Mouse (Mus musculus) heart, embryonic 10.5 days (tissue): ENCODE data around the gene H2-M5. TPM values are rescaled to one million over a fixed set of nuclear protein-coding genes. Genes with fewer than 3 reads are reported as not detected.
"Not testable (repeated sequence)": the region's sequence is repeated elsewhere in the genome, so short reads cannot be mapped to it uniquely, and the experiment has no call there.

Source experiments
- DNase-seq: peaks from one replicate; pipeline ENCODE4 v3.0.0-alpha.2; 2017; ENCODE audit warnings: low spot score
- H3K27ac ChIP-seq: fragments of 300-500 bp; sonication (generic); 2 replicates; pipeline ENCODE4 v1.5.1; 2016; ENCODE audit warnings: mild to moderate bottlenecking
- H3K27me3 ChIP-seq: fragments of 300-500 bp; sonication (generic); 2 replicates; pipeline ENCODE4 v1.6.1; 2016; ENCODE audit warnings: mild to moderate bottlenecking; ENCODE audit not compliant: poor library complexity, insufficient read depth, severe bottlenecking
- H3K36me3 ChIP-seq: fragments of 300-500 bp; sonication (generic); 2 replicates; pipeline ENCODE4 v1.6.1; 2016; ENCODE audit warnings: mild to moderate bottlenecking, moderate library complexity
- H3K4me1 ChIP-seq: fragments of 300-500 bp; sonication (generic); 2 replicates; pipeline ENCODE4 v1.6.1; 2016; ENCODE audit warnings: mild to moderate bottlenecking
- H3K4me3 ChIP-seq: fragments of 300-500 bp; sonication (generic); 2 replicates; pipeline ENCODE4 v1.5.1; 2016; ENCODE audit warnings: mild to moderate bottlenecking, moderate library complexity
- H3K9me3 ChIP-seq: fragments of 300-500 bp; sonication (generic); 2 replicates; pipeline ENCODE4 v1.6.1; 2016; ENCODE audit warnings: mild to moderate bottlenecking, moderate library complexity
- WGBS: fragments of 180-500 bp; shearing (Covaris S2); methylation state at CpG from one replicate; pipeline ENCODE4 v1.1.7; 2016; 5-methylcytosine and 5-hydroxymethylcytosine counted together
- polyA plus RNA-seq: library from polyadenylated mRNA; unstranded; fragments of >200 nt; fragmentation: Nextera tagmentation; extraction: Ambion mirVana; gene quantifications from 2 replicates; pipeline ENCODE4 v1.2.1, GENCODE M21; 2016

Gene H2-M5
- 0.27 and 0.39 TPM in 2 replicates for polyA plus RNA-seq

- peak within 1 kb of the TSS; percentile 54 for H3K4me3 ChIP-seq
- H3K9me3 ChIP-seq, result no peaks in the 10 kb centered on the region
- peaks cover 5% of the 10 kb centered on the region; the same call in 1 of the 2 replicates for H3K4me1 ChIP-seq
- no peak within 1 kb of the TSS for H3K27ac ChIP-seq
- peaks cover 40% of the 10 kb centered on the region for H3K27me3 ChIP-seq
- WGBS, result 21% methylated on average over 5 of the region's 5 CpGs
- no peaks in the 10 kb centered on the region for H3K36me3 ChIP-seq
- DNase-seq, result no peak
Observed at GRCm38 (mm10) chr17:36989437-36989836, at the start of gene H2-M5. Gene H2-M5, minus strand, starts transcription at chr17:36989537.

- 74% methylated on average over 8 of the region's 8 CpGs for WGBS
- Histone ChIP-seq H3K27me3 (no peaks in the 10 kb centered on the region), H3K36me3 (no peaks in the 10 kb centered on the region)
Observed at GRCm38 (mm10) chr17:37029162-37029561, 39.8 kb upstream of the H2-M5 start.

GRCm38 (mm10) chr17:37028683-37029120, 39.4 kb upstream of the H2-M5 start:
- under 1% methylated on average over 14 of the region's 14 CpGs for WGBS
- Histone ChIP-seq H3K36me3 (no peaks in the 10 kb centered on the region), H3K4me1 (no peaks in the 10 kb centered on the region), H3K4me3 (peak overlapping the region; percentile 57), H3K27ac (peak overlapping the region; percentile 90), H3K9me3 (no peaks in the 10 kb centered on the region), H3K27me3 (no peaks in the 10 kb centered on the region)
- peak; percentile 98 for DNase-seq

More at GRCm38 (mm10) chr17:37029162-37029561, 39.8 kb upstream of the H2-M5 start:
- no peaks in the 10 kb centered on the region for H3K4me1 ChIP-seq
- H3K27ac ChIP-seq, result peak overlapping the region; percentile 90
- DNase-seq, result no peak
- H3K9me3 ChIP-seq, result no peaks in the 10 kb centered on the region
- H3K4me3 ChIP-seq, result peak overlapping the region; percentile 57

- 5% methylated on average over 10 of the region's 10 CpGs for WGBS
Observed at GRCm38 (mm10) chr17:37028212-37028611, 38.9 kb upstream of the H2-M5 start.

GRCm38 (mm10) chr17:37027486-37027885, 38.1 kb upstream of the H2-M5 start:
- Histone ChIP-seq H3K36me3 (no peaks in the 10 kb centered on the region), H3K27ac (peak overlapping the region; percentile 90), H3K4me3 (no peak overlapping the region), H3K4me1 (no peaks in the 10 kb centered on the region), H3K9me3 (no peaks in the 10 kb centered on the region), H3K27me3 (no peaks in the 10 kb centered on the region)
- no peak for DNase-seq
- 95% methylated on average over 4 of the region's 4 CpGs for WGBS

More at GRCm38 (mm10) chr17:37028212-37028611, 38.9 kb upstream of the H2-M5 start:
- no peaks in the 10 kb centered on the region for H3K9me3 ChIP-seq
- H3K27ac ChIP-seq, result peak overlapping the region; percentile 90
- no peak for DNase-seq
- no peaks in the 10 kb centered on the region for H3K4me1 ChIP-seq
- peak overlapping the region; percentile 57 for H3K4me3 ChIP-seq
- no peaks in the 10 kb centered on the region for H3K36me3 ChIP-seq
- H3K27me3 ChIP-seq, result no peaks in the 10 kb centered on the region

- WGBS, result 98% methylated on average over 2 of the region's 2 CpGs
- DNase-seq, result no peak
- H3K27me3 ChIP-seq, result no peaks in the 10 kb centered on the region
- no peak overlapping the region for H3K27ac ChIP-seq
- no peak overlapping the region for H3K4me3 ChIP-seq
- H3K36me3 ChIP-seq, result no peaks in the 10 kb centered on the region
- no peaks in the 10 kb centered on the region for H3K4me1 ChIP-seq
- H3K9me3 ChIP-seq, result no peaks in the 10 kb centered on the region
Observed at GRCm38 (mm10) chr17:37026425-37026824, 37.1 kb upstream of the H2-M5 start.

- Histone ChIP-seq H3K27me3 (no peaks in the 10 kb centered on the region), H3K9me3 (no peaks in the 10 kb centered on the region), H3K27ac (no peak within 1 kb of the TSS), H3K4me1 (no peaks in the 10 kb centered on the region), H3K4me3 (no peak within 1 kb of the TSS), H3K36me3 (no peaks in the 10 kb centered on the region)
- DNase-seq, result no peak
- WGBS, result 70% methylated on average over 9 of the region's 9 CpGs
Observed at GRCm38 (mm10) chr17:37022628-37023576, 33.6 kb upstream of the H2-M5 start, which contains the start of gene Mog. Gene Mog, minus strand, starts transcription at chr17:37023398.

- not testable (repeated sequence) for H3K27me3 ChIP-seq, H3K9me3 ChIP-seq, H3K36me3 ChIP-seq, DNase-seq, H3K4me1 ChIP-seq, H3K27ac ChIP-seq, H3K4me3 ChIP-seq
- WGBS, result 97% methylated on average over 5 of the region's 5 CpGs
Observed at GRCm38 (mm10) chr17:37019242-37019641, 29.9 kb upstream of the H2-M5 start.

- Histone ChIP-seq H3K4me3 (no peak overlapping the region), H3K9me3 (no peaks in the 10 kb centered on the region), H3K4me1 (no peaks in the 10 kb centered on the region), H3K36me3 (no peaks in the 10 kb centered on the region), H3K27ac (no peak overlapping the region), H3K27me3 (no peaks in the 10 kb centered on the region)
- no peak for DNase-seq
- 80% methylated on average over 3 of the region's 3 CpGs for WGBS
Observed at GRCm38 (mm10) chr17:37018328-37018727, 29.0 kb upstream of the H2-M5 start.

- Histone ChIP-seq H3K27me3 (no peaks in the 10 kb centered on the region), H3K4me3 (no peak overlapping the region), H3K27ac (no peak overlapping the region), H3K9me3 (no peaks in the 10 kb centered on the region), H3K4me1 (no peaks in the 10 kb centered on the region), H3K36me3 (peaks cover 3% of the 10 kb centered on the region; the same call in 1 of the 2 replicates)
- no peak for DNase-seq
Observed at GRCm38 (mm10) chr17:37016333-37016732, 27.0 kb upstream of the H2-M5 start.

- no peak for DNase-seq
- H3K4me3 ChIP-seq, result no peak overlapping the region
- H3K36me3 ChIP-seq, result peaks cover 43% of the 10 kb centered on the region
- 44% methylated on average over 5 of the region's 5 CpGs for WGBS
- H3K9me3 ChIP-seq, result no peaks in the 10 kb centered on the region
- H3K27ac ChIP-seq, result no peak overlapping the region
- no peaks in the 10 kb centered on the region for H3K27me3 ChIP-seq
- no peaks in the 10 kb centered on the region for H3K4me1 ChIP-seq
Observed at GRCm38 (mm10) chr17:37012141-37012540, 22.8 kb upstream of the H2-M5 start.

- WGBS, result 70% methylated on average over 3 of the region's 3 CpGs
- H3K9me3 ChIP-seq, result no peaks in the 10 kb centered on the region
- no peaks in the 10 kb centered on the region for H3K27me3 ChIP-seq
- no peak overlapping the region for H3K4me3 ChIP-seq
- DNase-seq, result no peak
- peaks cover 46% of the 10 kb centered on the region for H3K36me3 ChIP-seq
- H3K4me1 ChIP-seq, result no peaks in the 10 kb centered on the region
- no peak overlapping the region for H3K27ac ChIP-seq
Observed at GRCm38 (mm10) chr17:37011719-37012118, 22.4 kb upstream of the H2-M5 start.

GRCm38 (mm10) chr17:37009460-37010042, 20.2 kb upstream of the H2-M5 start:
- WGBS, result 88% methylated on average over 17 of the region's 17 CpGs
- H3K9me3 ChIP-seq, result no peaks in the 10 kb centered on the region
- no peaks in the 10 kb centered on the region for H3K4me1 ChIP-seq
- no peak overlapping the region for H3K27ac ChIP-seq
- H3K27me3 ChIP-seq, result no peaks in the 10 kb centered on the region
- no peak overlapping the region for H3K4me3 ChIP-seq
- H3K36me3 ChIP-seq, result peaks cover 66% of the 10 kb centered on the region
- DNase-seq, result no peak
